Mouse (Mus musculus): Measurements from ENCODE around the gene Gpr4.

Gene Gpr4

DNA sequence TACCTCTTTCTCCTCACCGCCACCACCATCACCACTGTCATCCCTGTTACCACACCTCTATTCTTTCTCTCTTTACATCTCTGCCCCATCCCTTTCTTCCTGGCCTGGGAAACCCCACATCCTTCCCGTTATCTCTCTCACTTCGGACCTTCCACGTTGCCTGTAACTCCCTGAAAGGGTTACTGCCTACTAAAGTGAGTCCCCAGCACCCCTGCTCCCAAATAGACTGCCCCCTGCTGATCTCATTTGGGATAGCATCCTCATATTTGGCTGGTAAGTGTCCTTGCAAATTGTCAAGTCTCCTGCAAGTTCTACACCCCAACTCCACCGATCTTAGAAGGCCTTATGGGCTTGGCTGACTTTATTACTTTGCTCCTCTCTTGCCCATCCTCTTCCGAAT is 15.7 kb upstream of the Gpr4 start:
- DNase-seq (ENCODE audit: low spot score): no peak

DNA sequence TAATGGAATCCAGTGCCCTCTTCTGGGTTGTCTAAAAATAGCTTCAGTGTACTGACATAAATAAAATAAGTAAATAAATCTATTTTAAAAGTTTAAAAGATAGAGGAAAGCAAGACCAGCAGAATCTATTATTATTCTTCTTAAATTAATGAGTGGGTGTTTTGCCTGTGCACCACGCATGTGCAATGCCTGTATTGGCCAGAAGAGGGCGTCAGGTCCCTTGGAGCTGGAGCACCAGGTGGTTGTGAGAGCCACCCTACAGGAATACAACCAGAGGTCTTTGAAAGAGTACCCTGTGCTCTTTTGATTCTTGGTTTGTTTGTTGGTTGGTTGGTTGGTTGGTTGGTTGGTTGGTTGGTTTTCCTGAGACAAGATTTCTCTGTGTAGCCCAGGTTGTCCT is 14.4 kb upstream of the Gpr4 start:
- DNase-seq (ENCODE audit: low spot score): no peak

DNA sequence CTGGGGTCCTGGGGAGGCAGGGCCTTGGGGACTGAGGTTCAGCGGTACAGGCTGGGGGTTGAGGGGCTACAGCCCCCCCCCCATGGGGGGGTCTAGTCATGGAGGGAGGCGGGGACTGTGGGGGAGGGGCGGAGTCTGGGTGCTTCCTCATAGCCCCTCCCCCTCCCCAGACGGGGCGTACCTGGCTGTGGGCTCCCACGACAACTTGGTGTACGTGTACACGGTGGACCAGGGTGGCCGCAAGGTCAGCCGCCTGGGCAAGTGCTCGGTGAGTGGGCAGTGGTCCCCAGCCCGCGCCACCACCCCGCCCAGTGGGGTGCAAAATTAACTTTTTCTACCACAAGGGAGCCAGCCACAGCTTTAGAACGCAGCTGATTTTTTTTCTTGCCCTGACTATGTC is 10.7 kb upstream of the Gpr4 start:
- DNase-seq (ENCODE audit: low spot score): no peak

DNA sequence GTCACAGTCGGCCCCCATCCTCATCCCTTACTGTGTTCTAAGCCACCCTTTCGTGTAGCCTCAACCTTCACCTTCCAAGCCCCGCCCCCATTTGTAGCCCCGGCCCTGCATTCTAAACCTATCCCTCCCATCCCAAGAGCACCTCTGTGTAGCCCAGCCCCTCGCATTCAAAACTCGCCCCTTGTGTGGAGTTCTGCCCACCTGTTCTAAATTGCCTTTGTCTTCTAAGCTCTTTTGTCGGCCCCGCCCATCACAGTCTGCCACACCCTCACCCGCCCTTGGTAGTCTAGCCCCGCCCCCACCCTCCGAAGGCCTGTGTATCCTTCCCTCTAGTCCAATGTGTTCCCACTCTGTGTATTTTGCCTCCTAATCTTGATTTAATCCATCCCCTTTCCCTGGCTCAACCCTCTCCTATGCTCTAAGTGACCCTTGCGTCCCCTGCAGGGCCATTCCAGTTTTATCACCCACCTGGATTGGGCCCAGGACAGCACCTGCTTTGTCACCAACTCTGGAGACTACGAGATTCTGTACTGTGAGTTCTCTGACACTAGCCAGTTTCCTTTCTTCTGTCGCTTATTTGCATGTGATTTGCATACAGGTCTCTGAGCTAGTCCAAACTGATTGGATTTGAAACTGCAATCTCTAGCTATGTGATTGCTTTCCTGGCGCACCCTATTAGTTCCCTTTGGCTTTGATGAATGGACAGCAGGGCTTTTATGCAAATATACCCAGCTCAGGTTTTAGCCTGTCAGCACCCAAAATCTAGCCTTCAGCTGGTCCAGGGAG is 10.1 kb upstream of the Gpr4 start:
- no peak for DNase-seq (ENCODE audit: low spot score)

DNA sequence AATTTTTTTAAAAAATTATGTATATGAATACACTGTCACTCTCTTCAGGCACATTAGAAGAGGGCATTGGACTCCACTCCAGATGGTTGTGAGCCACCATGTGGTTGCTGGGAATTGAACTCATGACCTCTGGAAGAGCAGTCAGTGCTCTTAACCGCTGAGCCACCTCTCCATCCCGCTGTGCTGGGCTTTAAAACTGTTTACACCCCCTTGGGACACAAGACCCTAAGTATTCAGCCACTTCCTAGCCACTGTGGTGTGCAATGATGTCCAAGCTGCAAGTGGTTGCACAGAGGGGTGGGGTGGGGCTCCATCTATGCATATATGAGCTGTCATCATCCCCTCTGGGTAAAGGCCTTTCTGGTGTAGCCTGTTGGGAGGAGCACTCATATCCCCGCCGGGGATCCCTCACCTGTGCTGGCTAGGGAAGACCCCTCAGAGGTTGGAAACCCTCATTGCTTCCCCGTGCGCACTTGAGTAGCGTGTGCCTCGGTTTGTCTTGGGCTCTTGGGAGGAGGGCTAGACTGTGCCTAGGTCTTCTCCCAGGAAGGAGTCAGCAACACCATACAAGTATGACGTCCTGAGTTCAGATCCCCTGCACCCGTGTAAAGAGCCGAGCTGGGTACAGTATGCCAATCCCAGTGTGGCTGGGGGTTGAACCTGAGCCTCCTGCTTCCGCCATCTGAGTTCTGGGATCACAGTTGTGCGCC is 4.0 kb upstream of the Gpr4 start:
- DNase-seq (ENCODE audit: low spot score): no peak

DNA sequence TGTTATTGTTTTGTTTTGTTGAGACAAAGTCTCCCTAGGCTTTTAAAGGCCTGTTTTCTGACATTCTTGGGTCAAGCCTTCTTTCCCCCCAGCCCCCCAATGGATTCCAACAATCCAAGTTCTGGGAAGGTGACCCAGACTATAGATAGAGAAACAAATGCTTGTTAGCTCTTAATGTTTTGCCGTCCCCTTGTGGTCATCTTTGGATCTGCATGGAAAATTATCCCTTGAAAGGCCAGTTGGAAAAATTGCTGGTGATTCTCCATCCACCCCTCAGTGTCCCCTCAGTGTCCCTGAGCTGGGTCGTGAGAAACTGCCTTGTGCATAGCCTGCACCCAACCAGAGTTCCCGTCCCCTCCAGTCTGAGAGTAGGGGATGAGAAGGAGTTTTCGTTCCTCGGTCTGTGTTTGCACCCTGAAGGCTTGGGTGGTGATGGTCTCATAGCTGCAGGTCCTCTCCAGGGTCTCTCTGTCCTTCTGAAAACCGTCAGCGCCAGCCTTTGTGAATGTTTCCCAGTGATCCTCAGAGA is 3.3 kb upstream of the Gpr4 start:
- no peak for DNase-seq (ENCODE audit: low spot score)

DNA sequence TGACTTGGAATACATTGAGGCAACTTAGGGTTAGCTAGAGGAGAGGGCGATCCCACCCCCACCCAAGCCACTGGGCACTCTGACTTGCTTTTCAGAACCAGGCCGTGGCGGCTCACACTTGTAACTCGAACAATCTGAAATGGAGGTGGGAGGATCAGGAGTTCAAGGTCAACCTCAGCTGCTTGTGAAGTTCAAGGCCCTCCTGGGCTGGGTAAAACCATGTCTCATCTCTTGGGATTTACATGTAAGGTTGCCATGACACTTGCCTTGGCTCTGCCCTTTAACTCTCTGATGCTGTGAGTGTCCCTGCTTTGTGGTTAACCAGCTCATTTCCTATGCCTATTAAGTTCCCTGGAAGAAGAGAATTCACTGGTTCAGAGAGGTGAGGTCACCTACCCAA is 2.8 kb upstream of the Gpr4 start:
- DNase-seq (ENCODE audit: low spot score): no peak

DNA sequence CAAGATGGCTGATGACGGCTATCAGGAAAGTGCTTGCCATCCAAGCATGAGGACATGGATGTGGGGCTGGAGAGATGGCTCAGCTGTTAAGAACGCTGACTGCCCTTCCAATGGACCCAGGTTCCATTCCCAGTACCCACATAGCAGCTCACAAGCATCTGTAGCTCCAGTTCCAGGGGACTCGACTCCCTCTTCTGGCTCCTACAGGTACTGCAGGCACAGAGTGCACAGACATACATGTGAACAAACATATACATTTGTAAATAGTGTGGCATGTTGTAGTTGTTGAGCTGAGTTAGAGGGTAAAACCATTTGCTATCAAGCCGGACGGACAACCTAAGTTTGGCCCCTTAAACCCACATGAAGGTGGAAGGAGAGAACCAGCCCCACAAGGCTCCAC is 2.3 kb upstream of the Gpr4 start:
- DNase-seq (ENCODE audit: low spot score): no peak

DNA sequence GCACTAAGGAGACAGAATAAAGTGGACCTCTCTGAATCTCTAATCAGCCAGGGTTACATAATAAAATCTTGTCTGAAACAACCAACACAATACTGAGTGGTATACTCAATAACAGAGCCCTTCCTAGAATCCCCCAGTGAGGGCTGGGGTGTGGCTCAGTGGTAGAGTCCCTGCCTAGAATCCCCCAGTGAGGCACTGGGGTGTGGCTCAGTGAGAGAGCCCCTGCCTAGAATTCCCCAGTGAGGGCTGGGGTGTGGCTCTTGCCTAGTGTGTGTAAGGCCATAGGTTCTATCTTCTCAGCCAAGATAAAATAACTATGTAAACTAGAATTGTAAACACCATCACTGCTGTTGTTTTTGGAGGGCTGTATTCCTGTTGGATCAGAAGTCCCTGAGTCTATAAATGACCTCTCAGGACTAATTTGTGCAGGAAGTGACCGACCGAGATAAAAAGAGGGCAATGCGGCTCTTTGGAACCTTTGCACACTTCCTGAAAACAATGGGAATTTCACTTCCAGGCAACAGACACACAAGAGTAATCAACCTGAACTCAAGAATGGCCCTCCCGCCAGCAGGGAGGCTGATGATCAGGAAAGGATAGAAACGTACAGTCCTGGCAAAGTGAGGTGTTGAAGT is 1.2 kb upstream of the Gpr4 start:
- no peak for DNase-seq (ENCODE audit: low spot score)

DNA sequence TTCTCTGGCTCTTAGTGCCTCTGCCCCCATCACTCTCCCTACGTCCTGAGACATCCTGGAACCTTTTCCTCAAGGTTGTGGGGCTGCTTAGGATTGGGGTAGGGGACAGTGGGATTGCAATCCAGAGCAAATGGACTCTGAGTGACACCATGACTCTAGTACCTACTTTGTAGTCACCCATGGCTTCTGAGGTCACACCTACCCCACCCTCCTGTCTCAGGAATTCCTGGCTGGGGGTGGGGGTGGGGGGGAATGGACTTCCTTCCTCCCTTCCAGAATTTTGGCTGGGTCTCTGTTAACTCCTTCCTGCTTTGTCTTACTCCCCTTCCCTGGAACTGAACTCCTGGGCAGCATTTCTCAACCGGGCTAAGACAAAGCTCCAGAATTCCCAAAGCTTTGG is 1.0 kb downstream of the Gpr4 start:
- no peak for DNase-seq (ENCODE audit: low spot score)

DNA sequence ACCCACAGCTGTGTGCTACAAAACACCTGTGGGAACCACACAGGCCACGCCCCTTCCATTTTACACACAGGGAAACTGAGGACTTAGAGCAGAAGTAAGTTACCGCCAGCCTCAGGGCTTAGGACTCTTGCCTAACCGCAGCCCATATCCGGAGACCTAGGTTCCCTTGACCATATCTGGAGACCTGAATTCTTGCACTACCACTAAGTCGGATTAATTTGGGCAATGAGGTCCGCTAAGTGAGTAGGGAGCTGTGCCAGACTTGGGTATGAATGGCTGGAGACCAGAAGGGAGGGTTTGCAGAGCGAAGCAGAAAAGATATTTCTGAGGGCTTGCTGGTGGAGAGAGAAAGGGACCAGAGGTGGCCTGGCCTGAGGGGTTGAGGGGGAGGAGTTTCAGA is 2.0 kb downstream of the Gpr4 start:
- no peak for DNase-seq (ENCODE audit: low spot score)

DNA sequence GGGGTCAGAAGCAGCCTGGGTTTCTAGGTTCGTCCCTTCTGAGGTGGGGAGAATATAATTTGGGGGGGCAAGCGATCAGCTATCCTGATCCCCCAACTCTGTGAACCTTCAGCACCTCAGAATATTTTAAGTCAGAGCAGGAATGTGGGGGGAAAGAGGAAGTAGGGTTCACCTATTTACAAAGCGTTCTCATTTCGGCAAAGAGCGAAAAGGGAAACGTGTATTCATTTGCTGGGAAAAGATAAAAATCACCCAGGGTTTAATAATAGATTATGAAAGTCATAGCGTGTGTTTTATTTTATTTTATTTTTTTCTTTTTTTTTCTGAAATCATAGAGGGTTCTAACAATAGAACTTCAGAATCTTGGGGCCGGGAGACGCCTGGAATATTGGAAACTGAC is 2.6 kb downstream of the Gpr4 start:
- no peak for DNase-seq (ENCODE audit: low spot score)

DNA sequence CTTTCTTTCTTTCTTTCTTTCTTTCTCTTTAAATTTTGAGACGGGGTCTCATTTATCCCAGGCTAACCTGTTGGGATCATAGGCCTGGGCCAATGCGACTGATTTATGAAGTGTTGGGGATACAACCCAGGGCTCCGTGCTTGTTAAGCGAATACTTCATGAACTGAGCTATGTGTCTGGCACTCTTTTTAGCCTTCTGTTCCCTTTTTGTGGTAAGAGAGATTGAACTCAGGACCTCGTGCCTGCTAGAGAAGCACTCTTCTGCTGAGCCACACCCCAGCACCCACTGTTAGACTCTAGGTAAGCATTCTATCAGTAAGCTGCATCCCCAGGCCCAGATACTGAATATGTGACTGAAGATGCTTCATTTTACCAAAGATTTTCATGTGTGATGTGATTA is 5.2 kb downstream of the Gpr4 start:
- no peak for DNase-seq (ENCODE audit: low spot score)

DNA sequence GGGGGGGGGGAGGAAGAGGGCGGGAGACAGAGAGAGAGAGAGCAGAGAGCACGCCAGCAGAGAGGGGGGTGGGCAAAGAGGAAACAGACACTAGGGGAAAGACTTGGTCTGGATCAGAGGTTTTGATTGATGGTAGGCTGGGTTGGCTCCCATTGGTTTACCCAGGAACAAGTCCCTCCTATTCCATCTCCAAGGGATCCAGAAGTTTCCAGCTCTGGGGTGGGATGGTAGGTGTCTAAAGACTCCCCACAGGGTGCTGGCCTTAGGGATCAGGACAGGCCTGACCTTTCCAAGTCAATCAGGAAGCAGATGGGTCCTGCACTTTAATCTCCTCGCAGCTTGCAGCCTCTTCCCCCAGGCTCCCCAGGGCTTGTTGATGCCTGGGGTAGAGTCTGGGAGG is 5.6 kb downstream of the Gpr4 start:
- DNase-seq (ENCODE audit: low spot score): no peak

DNA sequence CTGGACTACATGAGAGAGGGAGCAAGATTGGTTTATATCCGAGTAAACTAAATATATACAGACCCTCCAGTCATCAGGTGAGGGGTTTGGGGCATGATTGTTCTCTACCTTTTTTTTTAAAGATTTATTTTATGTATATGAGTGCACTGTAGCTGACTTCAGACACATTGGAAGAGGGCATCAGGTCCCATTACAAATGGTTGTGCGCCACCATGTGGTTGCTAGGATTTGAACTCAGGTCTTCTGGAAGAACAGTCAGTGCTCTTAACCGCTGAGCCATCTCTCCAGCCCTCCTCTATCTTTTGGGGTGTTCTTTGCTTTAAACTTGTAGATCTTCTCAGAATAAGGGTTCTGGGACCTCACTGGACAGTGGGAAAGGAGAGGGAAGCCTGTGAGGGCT is 7.7 kb downstream of the Gpr4 start:
- no peak for DNase-seq (ENCODE audit: low spot score)

DNA sequence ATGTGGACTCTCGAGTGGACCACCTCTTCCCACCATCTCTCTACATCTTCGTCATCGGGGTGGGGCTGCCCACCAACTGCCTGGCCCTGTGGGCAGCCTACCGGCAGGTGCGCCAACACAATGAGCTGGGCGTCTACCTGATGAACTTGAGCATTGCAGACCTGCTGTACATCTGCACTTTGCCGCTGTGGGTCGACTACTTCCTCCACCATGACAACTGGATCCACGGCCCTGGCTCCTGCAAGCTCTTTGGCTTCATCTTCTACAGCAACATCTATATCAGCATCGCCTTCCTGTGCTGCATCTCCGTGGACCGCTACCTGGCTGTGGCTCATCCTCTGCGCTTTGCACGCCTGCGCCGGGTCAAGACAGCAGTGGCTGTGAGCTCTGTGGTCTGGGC is 9.9 kb downstream of the Gpr4 start:
- DNase-seq (ENCODE audit: low spot score): no peak

DNA sequence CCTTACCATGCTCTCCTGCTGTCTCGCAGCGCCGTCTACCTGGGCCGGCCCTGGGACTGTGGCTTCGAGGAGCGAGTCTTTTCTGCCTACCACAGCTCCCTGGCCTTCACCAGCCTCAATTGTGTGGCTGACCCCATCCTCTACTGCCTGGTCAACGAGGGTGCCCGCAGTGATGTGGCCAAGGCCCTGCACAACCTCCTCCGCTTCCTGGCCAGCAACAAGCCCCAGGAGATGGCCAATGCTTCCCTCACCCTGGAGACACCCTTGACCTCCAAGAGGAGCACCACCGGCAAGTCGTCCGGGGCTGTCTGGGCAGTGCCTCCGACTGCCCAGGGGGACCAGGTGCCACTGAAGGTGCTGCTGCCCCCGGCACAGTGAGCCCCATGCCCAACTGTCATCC is 10.5 kb downstream of the Gpr4 start:
- no peak for DNase-seq (ENCODE audit: low spot score)

DNA sequence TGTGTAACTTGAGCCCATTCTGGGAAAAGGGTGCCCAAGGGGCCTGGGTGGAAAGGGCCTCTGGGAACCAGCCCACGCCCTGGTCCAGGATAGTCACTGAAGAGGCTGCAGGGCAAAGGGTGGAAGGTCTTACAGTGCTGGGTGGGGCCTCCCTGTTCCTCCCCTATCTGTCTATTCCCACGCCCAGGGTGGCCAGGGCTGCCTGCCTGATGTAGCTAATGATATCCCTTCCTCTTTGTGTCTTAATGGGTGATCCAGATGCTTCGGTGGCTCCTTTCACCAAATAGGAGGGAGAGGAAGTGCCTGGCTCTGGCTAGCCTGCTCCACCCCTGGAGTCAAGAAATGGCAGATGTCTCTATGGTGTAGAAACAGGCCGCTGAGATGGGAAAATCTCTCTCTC is 12.6 kb downstream of the Gpr4 start:
- DNase-seq (ENCODE audit: low spot score): peak; percentile 70

DNA sequence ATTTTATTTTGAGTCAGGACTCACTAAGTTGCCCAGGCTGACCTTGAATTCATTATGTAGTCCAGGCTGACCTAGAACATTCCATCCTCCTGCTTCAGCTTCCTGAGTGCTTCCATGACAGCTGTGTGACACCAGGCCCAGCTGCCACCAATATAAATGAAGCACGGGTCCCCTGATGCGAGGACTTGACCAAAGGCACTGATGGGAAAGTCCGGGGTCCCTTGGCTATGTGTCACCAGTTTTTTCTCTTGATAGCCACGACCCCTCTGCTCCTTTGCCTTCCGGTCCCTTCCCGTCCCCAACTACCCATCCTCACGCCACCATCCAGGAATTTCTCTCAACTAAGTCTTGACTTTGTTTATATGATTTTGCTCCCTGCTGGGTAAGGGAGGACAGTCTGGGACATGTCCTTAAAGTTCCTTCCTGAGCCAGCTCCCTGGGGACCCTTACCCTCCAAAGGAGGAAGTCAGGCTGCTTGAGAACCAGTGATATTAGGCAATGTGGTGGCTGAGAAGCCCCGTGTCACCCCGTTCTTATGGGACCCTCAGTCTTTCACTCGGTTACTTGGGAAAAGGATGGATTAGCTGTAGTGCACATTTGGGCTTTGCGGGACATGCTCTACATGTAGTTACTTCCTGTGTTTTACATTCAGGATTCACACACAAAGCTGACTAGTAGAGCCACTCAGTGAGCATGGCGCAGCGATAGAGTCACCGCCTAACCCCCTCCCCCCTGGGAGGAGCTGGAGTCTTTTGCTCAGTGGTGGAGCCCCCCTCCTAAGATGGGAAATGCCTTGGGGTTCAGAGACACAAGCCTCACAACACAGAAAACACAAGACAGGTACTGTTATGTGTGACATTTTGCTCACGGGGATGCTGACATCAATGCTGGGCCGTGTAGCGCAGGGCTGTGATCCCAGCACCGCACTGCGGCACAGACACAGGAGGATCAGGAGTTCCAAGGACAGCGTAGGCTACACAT is 14.8 kb downstream of the Gpr4 start:
- no peak for DNase-seq (ENCODE audit: low spot score)

DNA sequence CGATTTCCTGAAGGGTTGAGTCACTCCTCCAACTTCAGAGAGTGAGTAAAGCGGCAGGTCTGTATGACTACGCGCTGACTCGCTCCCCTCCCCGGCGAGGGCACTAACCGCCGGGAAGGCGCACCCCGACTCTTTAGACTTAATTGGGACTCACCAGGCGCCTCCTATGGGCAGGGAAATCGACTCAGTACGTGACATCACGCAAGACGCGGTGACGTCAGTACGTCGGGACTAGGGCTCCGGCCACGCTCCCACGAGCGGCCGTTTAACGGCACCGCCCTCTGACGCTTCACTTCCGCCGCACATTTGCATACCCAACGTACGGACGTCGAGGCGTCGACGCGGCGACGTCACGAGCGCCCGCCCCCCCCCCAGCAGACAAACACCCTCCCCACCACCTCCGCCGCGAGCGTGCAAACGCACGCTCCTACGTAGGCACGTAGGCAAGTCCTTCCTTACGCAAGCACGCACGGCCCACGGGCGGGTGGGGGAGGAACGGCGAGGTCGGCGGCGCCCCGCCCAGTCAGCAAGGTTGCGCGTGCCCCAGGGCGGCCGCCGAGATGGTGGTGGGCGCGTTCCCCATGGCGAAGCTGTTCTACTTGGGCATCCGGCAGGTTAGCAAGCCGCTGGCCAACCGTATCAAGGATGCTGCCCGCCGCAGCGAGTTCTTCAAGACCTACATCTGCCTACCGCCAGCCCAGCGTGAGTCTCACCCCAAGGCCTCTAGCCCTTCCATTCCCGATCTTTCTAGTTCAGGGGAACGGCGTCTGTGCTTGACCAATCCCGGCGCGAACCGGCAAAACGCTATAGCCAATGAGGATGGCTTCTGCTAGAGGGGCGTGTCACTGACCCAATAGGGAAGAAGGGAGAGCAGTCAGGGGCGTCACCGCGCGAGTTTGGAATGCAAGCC is 15.8 kb downstream of the Gpr4 start, which contains the start of gene Opa3:
Gene Opa3 (plus strand): TSS at position 452 of the 910 bp plus-strand sequence.
- peak; percentile 100 for DNase-seq (ENCODE audit: low spot score)

DNA sequence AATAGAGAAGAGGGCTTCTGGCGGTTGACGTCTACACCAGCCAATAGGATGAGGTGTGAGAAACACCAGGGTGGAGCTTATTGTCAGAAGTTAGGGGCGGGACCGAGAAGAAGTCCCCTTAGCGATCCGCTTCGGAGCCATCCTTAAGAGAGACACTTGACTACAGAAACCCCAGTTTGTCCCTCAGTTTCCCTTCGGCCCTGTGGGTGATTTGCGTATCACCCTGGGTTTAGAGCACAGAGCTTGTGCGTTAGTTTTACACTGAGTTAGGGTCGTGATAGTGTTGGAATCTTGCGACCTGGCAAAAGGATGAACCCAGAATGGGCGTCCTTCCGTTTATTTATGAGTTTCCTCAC is 16.4 kb downstream of the Gpr4 start:
- DNase-seq (ENCODE audit: low spot score): no peak
